Mouse (Mus musculus) liver, adult 2 months (tissue): ENCODE measurements around the gene Spred1. TPM values are rescaled to one million over a fixed set of nuclear protein-coding genes. Genes with fewer than 3 reads are reported as not detected.
A peak's percentile ranks its signal among the peaks of the same experiment; 100 is the strongest.

Source experiments
- DNase-seq: peaks from one replicate; pipeline ENCODE4 v3.0.0-alpha.2; 2011; ENCODE audit warnings: low read depth, low spot score; ENCODE audit errors: extremely low read depth
- H3K27ac ChIP-seq: fragments of 200-500 bp; replicated peaks from 2 replicates; pipeline ENCODE4 v1.5.1; 2012; ENCODE audit warnings: low read depth, mild to moderate bottlenecking, control low read depth, inconsistent platforms, low read length; ENCODE audit not compliant: insufficient read depth
- H3K27me3 ChIP-seq: fragments of 200-500 bp; 2 replicates; pipeline ENCODE4 v1.6.1; 2012; ENCODE audit warnings: mild to moderate bottlenecking, moderate library complexity, low read length, inconsistent platforms; ENCODE audit not compliant: control insufficient read depth, insufficient read depth
- H3K36me3 ChIP-seq: fragments of 200-500 bp; 2 replicates; pipeline ENCODE4 v1.6.1; 2012; ENCODE audit warnings: low read length, inconsistent platforms; ENCODE audit not compliant: control insufficient read depth, insufficient read depth
- H3K4me1 ChIP-seq: fragments of 200-500 bp; 2 replicates; pipeline ENCODE4 v1.6.1; 2011; ENCODE audit warnings: low read length; ENCODE audit not compliant: control insufficient read depth, insufficient read depth
- H3K4me3 ChIP-seq: fragments of 200-500 bp; 2 replicates; pipeline ENCODE4 v1.5.1; 2011; ENCODE audit warnings: low read depth, mild to moderate bottlenecking, control low read depth, low read length, moderate library complexity; ENCODE audit not compliant: insufficient read depth
- H3K79me2 ChIP-seq: fragments of 200-500 bp; 2 replicates; pipeline ENCODE4 v1.6.1; 2012; ENCODE audit warnings: inconsistent platforms, mild to moderate bottlenecking, low read length, moderate library complexity; ENCODE audit not compliant: control insufficient read depth, insufficient read depth
- H3K9ac ChIP-seq: fragments of 200-500 bp; 2 replicates; pipeline ENCODE4 v1.6.1; 2012; ENCODE audit warnings: low read depth, mild to moderate bottlenecking, control low read depth, inconsistent platforms, low read length
- CTCF ChIP-seq: fragments of 200-500 bp; IDR thresholded peaks from 2 replicates; pipeline ENCODE4 v1.5.1; 2011; ENCODE audit warnings: low read depth, low read length, control low read depth
- POLR2A ChIP-seq: fragments of 200-500 bp; IDR thresholded peaks from 2 replicates; pipeline ENCODE4 v1.6.1; 2011; ENCODE audit warnings: low read length, control low read depth; ENCODE audit not compliant: insufficient read depth; ENCODE audit errors: extremely low read depth
- WGBS: fragments of 180-500 bp; shearing (Covaris S2); methylation state at CpG from one replicate; pipeline ENCODE4 v1.1.7; 2018; 5-methylcytosine and 5-hydroxymethylcytosine counted together
- polyA plus RNA-seq: library from polyadenylated mRNA; depleted of rRNA; stranded (reverse); fragments of >200 nt; gene quantifications from 2 replicates; pipeline ENCODE4 v1.2.3, GENCODE M21; 2012; rRNA removed
- total RNA-seq: library from RNA; depleted of rRNA; stranded (reverse); fragments of >200 nt; gene quantifications from 2 replicates; pipeline ENCODE4 v1.2.3, GENCODE M21; 2014; rRNA removed

The Spred1 gene
- 15.5 and 16.2 TPM in 2 replicates for total RNA-seq
- 2.2 and 2.4 TPM in 2 replicates for polyA plus RNA-seq

DNA sequence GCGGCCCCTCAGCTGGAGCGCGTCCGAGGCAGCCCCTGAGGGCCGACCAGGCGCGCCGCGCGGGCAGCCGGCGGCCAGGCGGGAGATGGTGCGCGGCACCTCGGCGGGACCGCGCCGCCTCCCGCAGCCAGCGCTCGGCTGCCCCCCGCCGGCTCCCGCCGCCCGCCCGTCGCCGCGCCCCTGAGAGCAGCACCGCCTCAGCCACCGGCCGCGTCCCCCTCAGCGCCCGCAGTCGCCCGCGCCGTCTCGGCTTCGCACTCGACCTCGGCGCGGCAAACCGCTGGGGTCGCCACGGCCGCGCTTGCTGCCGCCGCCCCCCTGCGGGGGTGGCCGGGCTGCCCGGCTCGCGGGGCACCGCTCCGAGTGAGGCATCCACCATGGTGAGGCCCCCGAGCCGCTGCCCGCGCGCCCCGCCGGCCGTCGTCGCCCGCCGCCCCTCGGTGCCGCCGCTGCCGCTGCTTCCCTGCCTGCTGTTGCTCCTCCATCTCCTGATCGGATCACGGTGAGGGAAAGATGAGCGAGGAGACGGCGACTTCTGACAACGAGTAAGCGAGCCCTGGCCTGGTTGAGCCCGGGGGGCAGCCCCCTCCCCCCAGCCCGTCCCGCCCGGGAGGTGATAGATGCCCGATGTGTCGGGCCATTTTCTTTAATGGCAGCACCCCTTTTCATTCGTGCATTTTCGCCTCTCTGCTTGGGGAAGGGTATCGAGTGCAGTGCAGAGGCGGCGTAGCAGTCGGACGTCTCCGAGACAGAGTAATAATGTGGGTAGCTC, at the start of gene Spred1:
Gene Spred1 (plus strand): TSS at position 163 of the 772 bp plus-strand sequence.
- 1% methylated on average over 99 of the region's 99 CpGs for WGBS
- DNase-seq = no peak
- no peaks in the 10 kb centered on the region for H3K36me3 ChIP-seq
- peak within 1 kb of the TSS; percentile 83 for H3K4me3 ChIP-seq
- peak within 1 kb of the TSS; percentile 89 for H3K27ac ChIP-seq
- H3K4me1 ChIP-seq = peaks cover 5% of the 10 kb centered on the region; the same call in 1 of the 2 replicates
- H3K79me2 ChIP-seq = peaks cover 9% of the 10 kb centered on the region; the same call in 1 of the 2 replicates
- H3K27me3 ChIP-seq = no peaks in the 10 kb centered on the region
- H3K9ac ChIP-seq = peak within 1 kb of the TSS; percentile 98
- no peak for TF ChIP-seq POLR2A

DNA sequence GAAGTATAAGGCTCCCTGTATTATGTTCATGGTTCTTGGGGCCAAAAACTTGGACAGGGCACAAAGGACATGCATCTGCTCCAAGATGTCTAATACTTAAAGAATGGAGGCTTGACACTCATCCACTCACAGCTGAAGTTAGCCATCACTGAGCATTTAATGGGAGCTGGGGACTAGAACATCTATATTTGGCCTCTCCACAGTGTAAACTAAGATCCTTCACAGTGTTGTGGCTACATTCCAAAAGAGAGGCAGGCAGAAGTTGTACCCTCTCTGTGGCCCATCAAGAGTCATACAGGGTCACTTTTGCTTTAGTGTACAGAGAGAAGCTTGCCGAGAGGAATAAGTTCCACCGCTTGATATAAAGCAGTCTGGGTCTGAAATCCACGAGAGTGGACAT, 49.6 kb upstream of the Spred1 start:
- DNase-seq = no peak
- TF ChIP-seq POLR2A (no peak), CTCF (no peak)
- Histone ChIP-seq H3K27me3 (no peaks in the 10 kb centered on the region), H3K9ac (no peak overlapping the region), H3K27ac (no peak overlapping the region), H3K36me3 (no peaks in the 10 kb centered on the region), H3K4me1 (no peaks in the 10 kb centered on the region), H3K4me3 (no peak overlapping the region), H3K79me2 (no peaks in the 10 kb centered on the region)
- 90% methylated on average over 3 of the region's 3 CpGs for WGBS

GRCm38 (mm10) chr2:117078711-117079110, 42.5 kb upstream of the Spred1 start:
- no peaks in the 10 kb centered on the region for H3K36me3 ChIP-seq
- H3K27ac ChIP-seq = no peak overlapping the region
- WGBS = 72% methylated on average over 2 of the region's 2 CpGs
- H3K9ac ChIP-seq = no peak overlapping the region
- DNase-seq = no peak
- no peaks in the 10 kb centered on the region for H3K4me1 ChIP-seq
- H3K27me3 ChIP-seq = no peaks in the 10 kb centered on the region
- no peak for TF ChIP-seq CTCF
- H3K4me3 ChIP-seq = no peak overlapping the region
- no peaks in the 10 kb centered on the region for H3K79me2 ChIP-seq

DNA sequence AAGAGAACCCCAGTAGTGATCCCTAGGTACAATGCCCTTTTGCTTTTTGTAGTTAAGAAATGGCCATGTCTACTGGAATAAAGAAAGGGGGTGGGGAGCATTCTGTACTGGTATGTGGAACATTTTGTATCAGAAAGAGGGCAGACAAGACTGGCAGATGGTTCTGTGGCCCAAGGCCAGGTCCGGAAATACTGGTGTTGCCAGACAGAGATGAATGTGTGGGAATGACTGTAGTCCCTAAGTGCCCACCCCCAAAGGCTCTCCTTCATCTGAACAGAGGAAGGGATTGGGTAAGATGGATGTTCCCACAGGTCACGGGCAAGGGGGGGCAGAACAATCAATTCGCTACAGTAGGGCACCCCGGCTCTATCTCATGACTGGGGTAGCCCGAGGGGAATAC, 41.6 kb upstream of the Spred1 start:
- H3K27ac ChIP-seq = no peak overlapping the region
- H3K9ac ChIP-seq = no peak overlapping the region
- no peak overlapping the region for H3K4me3 ChIP-seq
- 92% methylated on average over 5 of the region's 5 CpGs for WGBS
- TF ChIP-seq POLR2A (no peak), CTCF (no peak)
- H3K79me2 ChIP-seq = no peaks in the 10 kb centered on the region
- H3K27me3 ChIP-seq = no peaks in the 10 kb centered on the region
- no peaks in the 10 kb centered on the region for H3K36me3 ChIP-seq
- no peaks in the 10 kb centered on the region for H3K4me1 ChIP-seq
- DNase-seq = no peak

- WGBS = 59% methylated on average over 12 of the region's 12 CpGs
- no peaks in the 10 kb centered on the region for H3K27me3 ChIP-seq
- no peak for TF ChIP-seq CTCF
- no peak for TF ChIP-seq POLR2A
- H3K9ac ChIP-seq = no peak overlapping the region
- DNase-seq = no peak
- H3K79me2 ChIP-seq = no peaks in the 10 kb centered on the region
- no peak overlapping the region for H3K27ac ChIP-seq
- no peaks in the 10 kb centered on the region for H3K36me3 ChIP-seq
- peaks cover 11% of the 10 kb centered on the region for H3K4me1 ChIP-seq
- no peak overlapping the region for H3K4me3 ChIP-seq
Measured at GRCm38 (mm10) chr2:117086002-117086765, 35.0 kb upstream of the Spred1 start.
